Mouse (Mus musculus): ENCODE measurements around the gene Camk1d.

DNA sequence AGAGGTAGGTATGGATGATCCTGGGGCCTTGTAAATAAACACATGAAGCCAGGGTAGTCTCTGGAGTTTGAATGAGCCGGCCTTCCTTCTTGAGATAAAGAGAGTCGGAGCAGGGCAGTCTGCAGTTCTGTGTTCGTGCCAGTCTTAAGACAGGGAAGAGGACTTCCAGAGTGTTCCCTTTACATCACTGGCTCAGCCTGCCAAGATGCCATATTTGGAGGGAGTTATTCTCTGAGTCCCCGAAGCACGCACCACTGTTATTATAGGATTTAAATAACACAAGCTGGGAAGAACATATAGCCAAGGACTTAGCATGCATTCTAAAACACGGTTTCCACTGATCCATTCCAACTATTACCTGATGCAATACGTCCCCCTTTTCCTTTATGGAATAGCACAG is 33.0 kb downstream of the Camk1d start:
- TF ChIP-seq POLR2A (IDR thresholded peaks at IDR 0.05; ENCODE audit: control insufficient read depth, extremely low read depth, insufficient read depth, low read length, poor library complexity) = no peak
- no peak for TF ChIP-seq CTCF (IDR thresholded peaks at IDR 0.05; ENCODE audit: borderline replicate concordance, control insufficient read depth, extremely low read depth, insufficient read depth, low read length, poor library complexity)
